ENCODE assay signal across 21 mouse cellular contexts in genomic region chr17:63930634-63931033, GRCm38 (mm10).
DNase-seq lines count a peak whose midpoint lies in the region; ATAC-seq and TF ChIP-seq lines count a peak whose summit lies in the region.
"Had no signal": no experiment of that assay in that cellular context is flagged by ENCODE, and none has a peak within 500 bp of the region (broad histone marks: within the 10 kb centered on the region; RNA-seq: fewer than 3 reads in every experiment).

No protein-coding gene starts in this region.

- no peak overlapping the region for H3K27ac ChIP-seq in heart, postnatal 0 days (ENCODE audit: low read depth)
- H3K27ac ChIP-seq in liver, embryonic 15.5 days (replicated peaks): no peak overlapping the region
- H3K27ac ChIP-seq in liver, embryonic 12.5 days: no peak overlapping the region
- H3K27ac ChIP-seq in CH12.LX (ENCODE audit: insufficient read depth, low read depth): peak overlapping the region; percentile 31; the same call in 1 of the 2 replicates
- H3K27ac ChIP-seq: embryonic facial prominence, embryonic 12.5 days; forebrain, embryonic 13.5 days; hindbrain, embryonic 13.5 days; liver, embryonic 14.5 days; neural tube, embryonic 13.5 days had no signal

- 0 out of 2 replicates have a peak, but pooled peaks cover under 1% of the 10 kb centered on the region for H3K4me1 ChIP-seq in heart, postnatal 0 days (ENCODE audit: control insufficient read depth, insufficient read depth)
- no peaks in the 10 kb centered on the region for H3K4me1 ChIP-seq in liver, embryonic 15.5 days (replicated peaks)
- no peaks in the 10 kb centered on the region for H3K4me1 ChIP-seq in liver, embryonic 12.5 days
- H3K4me1 ChIP-seq in CH12.LX (ENCODE audit: control insufficient read depth in 1 of 2, insufficient read depth in 2 of 2): peaks cover 15 to 39% of the 10 kb centered on the region in 2 experiments
- H3K4me1 ChIP-seq: embryonic facial prominence, embryonic 12.5 days; hindbrain, embryonic 13.5 days; neural tube, embryonic 13.5 days had no signal

- dilution Hi-C loops in CH12.LX (cut with MboI; ENCODE audit: extremely low pct_ligation_motif_present, extremely low pct_unique_long_range_greater_than_20kb, low sequenced_read_pairs): no loop called here

- no peak for TF ChIP-seq POLR2A in CH12.LX (IDR thresholded peaks at IDR 0.05; ENCODE audit: low read depth, low read length)

- in situ Hi-C loops in CH12.LX (cut with MboI; ENCODE audit: low pct_ligation_motif_present, low pct_unique_long_range_greater_than_20kb, low sequenced_read_pairs): no loop called here

- H3K9me3 ChIP-seq in heart, postnatal 0 days (replicated peaks; ENCODE audit: control insufficient read depth, low read length): no peaks in the 10 kb centered on the region
- no peaks in the 10 kb centered on the region for H3K9me3 ChIP-seq in liver, embryonic 15.5 days (replicated peaks)
- H3K9me3 ChIP-seq in liver, embryonic 12.5 days (replicated peaks): no peaks in the 10 kb centered on the region
- H3K9me3 ChIP-seq in CH12.LX (replicated peaks; ENCODE audit: low read length): no peaks in the 10 kb centered on the region
- H3K9me3 ChIP-seq: embryonic facial prominence, embryonic 12.5 days; forebrain, embryonic 13.5 days; hindbrain, embryonic 13.5 days; megakaryocyte, embryonic 14.5 days; neural tube, embryonic 13.5 days had no signal

- H3K36me3 ChIP-seq in heart, postnatal 0 days (replicated peaks; ENCODE audit: control insufficient read depth, insufficient read depth, low read length): peaks cover 5% of the 10 kb centered on the region; the same call in 1 of the 2 replicates
- no peaks in the 10 kb centered on the region for H3K36me3 ChIP-seq in liver, embryonic 15.5 days (replicated peaks)
- H3K36me3 ChIP-seq in liver, embryonic 12.5 days: 0 out of 2 replicates have a peak, but pooled peaks cover 10% of the 10 kb centered on the region
- H3K36me3 ChIP-seq in CH12.LX (replicated peaks in 1 of 2; ENCODE audit: control insufficient read depth in 1 of 2, insufficient read depth in 1 of 2, low read length in 1 of 2): no peaks in the 10 kb centered on the region

- no peak overlapping the region for H3K4me3 ChIP-seq in heart, postnatal 0 days (ENCODE audit: low read depth, low read length)
- H3K4me3 ChIP-seq in liver, embryonic 15.5 days (replicated peaks): no peak overlapping the region
- no peak overlapping the region for H3K4me3 ChIP-seq in liver, embryonic 12.5 days
- peak overlapping the region in 1 of 3 experiments; percentile 29 for H3K4me3 ChIP-seq in CH12.LX (replicated peaks in 1 of 3; ENCODE audit: low read depth in 2 of 3, low read length in 2 of 3, poor library complexity in 1 of 3)
- H3K4me3 ChIP-seq: embryonic facial prominence, embryonic 12.5 days; erythroblast, embryonic 14.5 days; forebrain, embryonic 13.5 days; hindbrain, embryonic 13.5 days; megakaryocyte, embryonic 14.5 days; neural tube, embryonic 13.5 days had no signal

- TF ChIP-seq RAD21 in CH12.LX (IDR thresholded peaks at IDR 0.05; ENCODE audit: low read depth, low read length): no peak

- H3K27me3 ChIP-seq in heart, postnatal 0 days (ENCODE audit: control insufficient read depth, insufficient read depth, low read length): no peaks in the 10 kb centered on the region
- H3K27me3 ChIP-seq in liver, embryonic 15.5 days: no peaks in the 10 kb centered on the region
- no peaks in the 10 kb centered on the region for H3K27me3 ChIP-seq in liver, embryonic 12.5 days (replicated peaks)
- no peaks in the 10 kb centered on the region for H3K27me3 ChIP-seq in CH12.LX (replicated peaks)
- H3K27me3 ChIP-seq: embryonic facial prominence, embryonic 12.5 days; forebrain, embryonic 13.5 days; hindbrain, embryonic 13.5 days; megakaryocyte, embryonic 14.5 days; neural tube, embryonic 13.5 days; Patski had no signal

- H3K79me2 ChIP-seq in CH12.LX (replicated peaks; ENCODE audit: control insufficient read depth, extremely low read depth, insufficient read depth, poor library complexity, severe bottlenecking): no peaks in the 10 kb centered on the region

- WGBS in heart, postnatal 0 days: 72% methylated on average over 4 of the region's 4 CpGs
- WGBS in liver, embryonic 15.5 days (ENCODE audit: insufficient replicate concordance): 47% methylated on average over 4 of the region's 4 CpGs
- WGBS in liver, embryonic 12.5 days (ENCODE audit: insufficient replicate concordance): 54% methylated on average over 4 of the region's 4 CpGs

- TF ChIP-seq EP300 in heart, postnatal 0 days (IDR thresholded peaks at IDR 0.05; ENCODE audit: low read depth): no peak
- no peak for TF ChIP-seq EP300 in CH12.LX (IDR thresholded peaks at IDR 0.05; ENCODE audit: low read length)

- no peak for TF ChIP-seq CTCF in heart, postnatal 0 days (IDR thresholded peaks at IDR 0.05; ENCODE audit: low read depth)
- TF ChIP-seq CTCF in CH12.LX (conservative IDR thresholded peaks at IDR 0.05 in 1 of 2, IDR thresholded peaks at IDR 0.05 in 1 of 2; ENCODE audit: low read depth in 2 of 2, low read length in 2 of 2): no peak

- no peak overlapping the region for H3K9ac ChIP-seq in heart, postnatal 0 days (replicated peaks; ENCODE audit: low read depth, low read length)
- no peak overlapping the region for H3K9ac ChIP-seq in liver, embryonic 15.5 days
- H3K9ac ChIP-seq in liver, embryonic 12.5 days: no peak overlapping the region
- no peak overlapping the region for H3K9ac ChIP-seq in CH12.LX (ENCODE audit: insufficient read depth, low read depth)
- H3K9ac ChIP-seq: embryonic facial prominence, embryonic 12.5 days; forebrain, embryonic 13.5 days; hindbrain, embryonic 13.5 days; liver, embryonic 14.5 days; neural tube, embryonic 13.5 days had no signal

- no peak for DNase-seq in heart, postnatal 0 days (ENCODE audit: low spot score)
- no peak for DNase-seq in heart, postnatal 4 days
- peak; percentile 19 for DNase-seq in CH12.LX (ENCODE audit: extremely low read depth)
- peak; percentile 37 for DNase-seq in ZHBTc4 (ENCODE audit: low read depth, low spot score)
- no peak for DNase-seq in left cerebral cortex, adult 8-10 months (ENCODE audit: low spot score in 2 of 2)
- no peak for DNase-seq in layer of hippocampus, adult 9-11 months
- DNase-seq: adrenal gland, postnatal 14 days; B cell, adult 2 months; cerebellum, adult 9-11 months; gastrocnemius, postnatal 10 days; midbrain, embryonic 14.5 days had no signal

- ATAC-seq in heart, postnatal 0 days (ENCODE audit: insufficient read depth, low read depth): 0 out of 2 replicates have a peak, but pooled peaks have one; percentile 24
- ATAC-seq in liver, embryonic 15.5 days (ENCODE audit: insufficient read depth): 0 out of 2 replicates have a peak, but pooled peaks have one; percentile 25
- no peak for ATAC-seq in liver, embryonic 12.5 days
- ATAC-seq: forebrain, embryonic 13.5 days; Patski had no signal

- no peak overlapping the region for H3K4me2 ChIP-seq in heart, postnatal 0 days (ENCODE audit: low read depth, low read length)
- no peak overlapping the region for H3K4me2 ChIP-seq in liver, embryonic 15.5 days
- no peak overlapping the region for H3K4me2 ChIP-seq in liver, embryonic 12.5 days
- H3K4me2 ChIP-seq in CH12.LX (ENCODE audit: insufficient read depth, low read depth, poor library complexity, severe bottlenecking): no peak overlapping the region
- H3K4me2 ChIP-seq: embryonic facial prominence, embryonic 12.5 days; forebrain, embryonic 13.5 days; hindbrain, embryonic 13.5 days; neural tube, embryonic 13.5 days had no signal

TF ChIP-seq in CH12.LX, 34 proteins besides CTCF, POLR2A, EP300 and RAD21:
- TF ChIP-seq SMC3 (IDR thresholded peaks at IDR 0.05; ENCODE audit: low read depth, low read length) (no peak), MXI1 (IDR thresholded peaks at IDR 0.05; ENCODE audit: low read depth, low read length) (no peak), UBTF (IDR thresholded peaks at IDR 0.05; ENCODE audit: low read depth, low read length) (no peak), BHLHE40 (IDR thresholded peaks at IDR 0.05; ENCODE audit: low read depth, low read length) (no peak), MYC (IDR thresholded peaks at IDR 0.05; ENCODE audit: low read depth, low read length) (no peak), POLR2AphosphoS2 (IDR thresholded peaks at IDR 0.05; ENCODE audit: low read depth, low read length) (no peak), JUN (IDR thresholded peaks at IDR 0.05; ENCODE audit: insufficient read depth, low read depth, low read length) (no peak), ZNF384 (IDR thresholded peaks at IDR 0.05; ENCODE audit: low read depth, low read length) (no peak), GABPA (IDR thresholded peaks at IDR 0.05; ENCODE audit: insufficient replicate concordance, low read depth, low read length) (no peak), MAZ (IDR thresholded peaks at IDR 0.05; ENCODE audit: low read depth, low read length) (no peak), TBP (conservative IDR thresholded peaks at IDR 0.05; ENCODE audit: low read depth, low read length) (no peak), MAFK (IDR thresholded peaks at IDR 0.05; ENCODE audit: insufficient replicate concordance, low read length) (no peak), E2F4 (IDR thresholded peaks at IDR 0.05; ENCODE audit: insufficient replicate concordance, low read depth, low read length) (no peak), NELFE (IDR thresholded peaks at IDR 0.05; ENCODE audit: low read depth, low read length) (no peak), ZC3H11A (IDR thresholded peaks at IDR 0.05; ENCODE audit: low read depth, low read length) (no peak), MEF2A (IDR thresholded peaks at IDR 0.05; ENCODE audit: borderline replicate concordance, low read depth, low read length) (no peak)

Comparison
In these comparisons a context has a peak if more than half of its experiments do, and no peak if none do; other contexts are left out.
1. DNase-seq: peak in CH12.LX (single experiment) and ZHBTc4 (single experiment); none in heart, postnatal 0 days (single experiment), heart, postnatal 4 days (single experiment), left cerebral cortex, adult 8-10 months (0 of 2) and layer of hippocampus, adult 9-11 months (single experiment).